Mouse (Mus musculus) T-helper 17 cell (primary cell): ENCODE data around the gene Slc6a6.

Experiments
- in situ Hi-C, 2 experiments: fragments of 300-600 bp; cut with MboI, MseI; formaldehyde crosslinking; loops; 1 replicate in 1 of 2; 2 replicates in 1 of 2; pipeline ENCODE4 v1.15.1; 2025; ENCODE audit warnings: high pct_unique_total_duplicates in 2 of 2

The Slc6a6 gene

DNA sequence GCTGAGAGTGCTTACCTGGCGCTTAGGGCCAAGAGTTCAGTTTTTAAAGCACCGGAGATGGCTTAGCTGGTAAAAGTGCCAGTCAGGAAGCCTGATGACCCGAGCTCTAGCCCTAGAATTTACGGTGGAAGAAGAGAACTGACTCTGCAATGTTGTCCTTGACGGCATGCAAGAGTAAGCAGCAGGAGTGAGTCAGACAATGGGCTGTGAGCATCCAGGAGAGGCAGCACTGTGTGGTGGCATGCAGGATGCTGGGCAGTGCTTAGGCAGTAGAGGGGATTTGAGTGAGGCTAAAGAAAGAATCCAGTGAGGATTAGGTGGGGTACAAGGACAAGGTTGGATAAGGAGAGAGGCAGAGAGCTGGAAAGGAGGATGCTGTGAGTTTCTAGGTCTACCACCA is 15.6 kb upstream of the Slc6a6 start:
- in situ Hi-C loops, result loop anchor here in 1 of 2 experiments (10.0 kb wide), 1 partner anchor 747 kb away; no protein-coding TSS in a partner anchor

GRCm38 (mm10) chr6:91669270-91669669 is 14.6 kb upstream of the Slc6a6 start:
- in situ Hi-C loops, result loop anchor here in 1 of 2 experiments (10.0 kb wide), 1 partner anchor 746 kb away; no protein-coding TSS in a partner anchor

- in situ Hi-C loops, result loop anchor here in 1 of 2 experiments (5.0 kb wide), 2 partner anchors 72 to 88 kb away; no protein-coding TSS in a partner anchor
These were observed 13.6 kb upstream of the Slc6a6 start for GRCm38 (mm10) chr6:91670224-91670623.

DNA sequence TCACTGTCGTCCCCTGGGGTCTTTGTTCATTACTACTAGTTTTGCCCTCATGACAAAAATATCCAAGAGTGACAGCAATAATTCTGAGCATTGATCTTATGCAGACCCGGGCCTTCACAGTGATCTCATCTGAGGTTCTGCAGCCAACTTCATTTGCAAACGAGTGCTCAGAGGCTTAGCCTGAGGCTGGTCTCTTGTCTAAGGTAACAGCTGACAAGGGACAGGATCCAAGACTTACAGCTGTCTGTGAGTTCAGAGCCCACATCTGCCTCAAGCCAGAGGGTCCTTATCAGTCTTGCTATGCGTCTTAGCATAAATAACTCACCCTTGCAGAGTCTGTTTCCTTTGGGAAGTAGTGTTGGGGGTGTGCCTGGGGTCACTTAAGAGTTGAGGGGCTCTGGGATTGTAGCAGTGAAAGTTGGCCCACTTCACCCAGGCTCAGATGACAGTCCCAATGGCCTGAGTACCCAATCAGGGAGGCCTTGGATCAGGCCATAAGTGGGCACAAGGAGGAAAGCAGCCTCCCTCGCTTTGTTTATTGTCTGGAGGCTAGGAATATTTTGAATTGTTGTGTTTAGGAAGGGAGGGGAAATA is 9.0 kb upstream of the Slc6a6 start:
- in situ Hi-C loops, result loop anchor here in 1 of 2 experiments (5.0 kb wide), 2 partner anchors 67 to 93 kb away; no protein-coding TSS in a partner anchor

- in situ Hi-C loops, result no loop called here
These were observed 5.3 kb upstream of the Slc6a6 start for GRCm38 (mm10) chr6:91678506-91679094.

DNA sequence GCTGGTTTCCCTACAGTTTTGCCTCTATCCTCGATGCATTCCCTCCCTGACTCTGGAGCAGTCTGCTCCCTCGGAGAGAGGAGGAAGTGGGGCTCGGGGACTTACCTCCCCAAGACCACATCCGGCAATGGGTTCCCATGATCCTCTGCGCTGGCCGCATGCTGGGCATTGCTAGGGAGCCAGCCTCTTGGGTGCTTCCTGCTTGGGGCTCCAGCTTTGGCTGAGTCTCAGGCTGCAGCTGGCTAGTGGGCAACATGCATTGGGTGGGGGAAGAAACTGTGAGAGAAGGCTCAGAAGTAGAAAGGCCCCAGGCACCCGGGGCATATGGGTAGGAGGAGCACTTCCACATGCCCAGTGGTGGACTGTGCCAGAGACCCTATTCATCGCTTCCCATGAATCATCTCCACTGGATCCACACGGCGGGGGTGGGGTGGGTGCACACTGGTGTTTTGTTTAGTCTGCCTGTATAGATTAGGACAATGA is 4.7 kb upstream of the Slc6a6 start:
- in situ Hi-C loops, result no loop called here

DNA sequence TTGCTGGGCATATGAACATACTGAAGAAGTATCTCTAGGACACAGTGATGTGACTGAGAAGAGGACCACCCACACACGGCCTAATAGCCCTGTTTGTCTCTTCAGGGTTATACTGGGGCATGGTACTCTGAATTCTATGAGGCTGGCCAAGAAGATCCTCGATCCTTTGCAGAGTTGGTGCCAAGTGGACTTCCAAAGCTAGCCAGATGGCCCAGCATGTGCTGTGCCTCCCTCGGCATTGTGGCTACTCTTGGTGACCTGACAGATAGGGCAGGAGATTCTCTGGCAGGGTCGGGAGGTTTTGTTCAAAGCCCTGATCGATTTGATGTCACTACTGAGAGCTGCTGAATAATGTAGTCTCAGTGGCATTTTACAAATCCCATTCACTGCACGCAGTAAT is 4.1 kb upstream of the Slc6a6 start:
- in situ Hi-C loops, result loop anchor here in 1 of 2 experiments (10.0 kb wide), 1 partner anchor 565 kb away; the partner anchor contains the start of gene Nup210

- in situ Hi-C loops, result loop anchor here in 1 of 2 experiments (10.0 kb wide), 1 partner anchor 567 kb away; the partner anchor contains the start of gene Nup210
These were observed 2.0 kb upstream of the Slc6a6 start for GRCm38 (mm10) chr6:91681841-91682240.

- in situ Hi-C loops, result loop anchor here in 1 of 2 experiments (10.0 kb wide), 1 partner anchor 568 kb away; the partner anchor contains the start of gene Nup210
These were observed 732 bp upstream of the Slc6a6 start for GRCm38 (mm10) chr6:91683121-91683520.

DNA sequence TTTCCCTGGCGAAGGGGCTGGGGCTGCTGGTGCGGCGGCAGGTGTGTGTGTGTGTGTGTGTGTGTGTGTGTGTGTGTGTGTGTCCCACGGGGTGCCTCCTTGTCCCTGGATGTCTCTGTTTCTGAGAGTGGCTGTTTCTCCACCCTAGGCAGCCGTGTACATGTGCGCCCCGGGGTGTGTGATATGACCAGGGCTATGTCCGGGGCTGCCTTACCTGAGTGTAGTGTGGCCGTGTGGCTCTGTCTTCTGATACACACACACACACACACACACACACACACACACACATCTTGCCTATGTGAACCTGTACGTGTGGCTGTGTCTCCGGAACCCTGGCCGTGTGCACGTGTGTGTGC is 599 bp downstream of the Slc6a6 start:
- in situ Hi-C loops, result loop anchor here in 1 of 2 experiments (10.0 kb wide), 1 partner anchor 570 kb away; the partner anchor contains the start of gene Nup210

DNA sequence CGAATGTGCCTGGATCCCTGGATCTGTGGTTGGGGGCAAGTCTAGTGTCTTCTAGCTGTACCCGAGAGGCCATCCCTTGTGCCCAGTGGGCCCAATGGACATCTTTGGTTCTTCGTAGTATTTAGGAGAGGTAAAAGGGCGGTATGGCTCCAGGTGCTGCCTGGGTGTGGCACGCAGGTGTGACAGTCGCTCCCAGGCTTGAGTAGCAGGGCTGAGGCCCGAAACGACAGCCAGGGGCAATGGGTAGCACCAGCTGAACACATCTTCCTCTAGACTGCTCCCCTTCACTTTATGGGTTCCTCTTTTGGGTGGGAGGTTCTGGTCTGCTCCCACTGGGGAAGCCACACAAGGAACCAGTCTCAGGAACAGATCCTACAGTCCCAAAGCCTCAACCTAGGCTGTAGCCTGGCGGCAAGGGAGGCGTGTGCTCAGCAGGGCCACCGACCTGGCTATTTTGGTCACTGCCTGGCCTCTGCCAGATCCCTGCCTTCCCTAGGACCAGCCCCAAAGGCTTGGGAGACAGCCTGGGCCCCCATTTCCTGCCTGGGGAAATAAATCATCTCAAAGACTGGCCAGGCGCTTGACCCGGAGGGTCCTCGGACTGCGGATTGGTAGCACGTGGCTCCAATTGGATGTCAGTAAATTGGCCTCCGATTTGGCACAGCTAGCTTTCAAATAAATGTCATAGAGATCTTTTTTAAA is 1.1 kb downstream of the Slc6a6 start:
- in situ Hi-C loops, result loop anchor here in 1 of 2 experiments (10.0 kb wide), 1 partner anchor 570 kb away; the partner anchor contains the start of gene Nup210

DNA sequence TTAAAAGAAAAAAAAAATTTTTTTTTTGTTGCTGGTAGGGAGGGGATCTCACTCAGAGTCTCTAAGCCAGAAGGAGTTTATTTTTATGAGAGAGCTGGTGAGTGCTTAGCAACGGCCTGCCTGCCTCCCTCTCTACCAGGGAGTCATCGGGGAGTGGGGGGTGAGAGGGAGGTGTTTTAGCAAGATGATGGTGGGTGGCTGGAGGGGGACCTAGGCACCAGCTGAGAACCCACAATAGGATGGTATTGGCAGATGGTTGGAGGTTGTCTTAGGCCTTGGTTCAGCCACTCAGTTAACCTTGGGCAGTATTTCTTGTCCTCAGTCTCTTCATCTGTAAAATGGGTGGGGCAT is 1.7 kb downstream of the Slc6a6 start:
- in situ Hi-C loops, result loop anchor here in 1 of 2 experiments (10.0 kb wide), 1 partner anchor 571 kb away; the partner anchor contains the start of gene Nup210

DNA sequence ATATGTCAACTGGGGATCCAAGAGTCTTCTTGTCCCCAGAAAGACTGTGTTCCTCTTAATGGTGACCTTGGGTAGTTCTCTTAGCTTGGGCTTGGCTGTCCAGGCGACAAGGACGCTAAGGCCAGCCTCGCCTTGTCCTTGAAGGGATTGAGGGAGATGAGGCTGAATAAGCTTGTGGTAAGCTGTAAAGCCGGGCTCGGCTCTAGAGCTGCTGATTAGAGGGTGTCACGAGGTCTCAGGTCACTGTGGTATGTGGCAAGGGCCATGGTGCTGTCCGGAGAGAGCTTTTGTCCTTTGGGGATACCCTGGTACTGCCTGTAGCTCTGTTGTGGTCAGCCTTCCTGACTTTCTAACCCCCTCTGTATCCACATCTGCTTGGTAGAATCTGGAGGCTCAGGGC is 2.0 kb downstream of the Slc6a6 start:
- in situ Hi-C loops, result loop anchor here in 1 of 2 experiments (10.0 kb wide), 1 partner anchor 571 kb away; the partner anchor contains the start of gene Nup210

- in situ Hi-C loops, result loop anchor here in 1 of 2 experiments (10.0 kb wide), 1 partner anchor 572 kb away; the partner anchor contains the start of gene Nup210
These were observed 2.7 kb downstream of the Slc6a6 start for GRCm38 (mm10) chr6:91686597-91686996.

- in situ Hi-C loops, result loop anchor here in 1 of 2 experiments (10.0 kb wide), 1 partner anchor 573 kb away; the partner anchor contains the start of gene Nup210
These were observed 4.2 kb downstream of the Slc6a6 start for GRCm38 (mm10) chr6:91688021-91688420.

GRCm38 (mm10) chr6:91689231-91689630 is 5.4 kb downstream of the Slc6a6 start:
- in situ Hi-C loops, result loop anchor here in 1 of 2 experiments (10.0 kb wide), 1 partner anchor 574 kb away; the partner anchor contains the start of gene Nup210

GRCm38 (mm10) chr6:91690222-91690621 is 6.4 kb downstream of the Slc6a6 start:
- in situ Hi-C loops, result loop anchor here in 1 of 2 experiments (5.0 kb wide), 1 partner anchor 208 kb away; no protein-coding TSS in a partner anchor

DNA sequence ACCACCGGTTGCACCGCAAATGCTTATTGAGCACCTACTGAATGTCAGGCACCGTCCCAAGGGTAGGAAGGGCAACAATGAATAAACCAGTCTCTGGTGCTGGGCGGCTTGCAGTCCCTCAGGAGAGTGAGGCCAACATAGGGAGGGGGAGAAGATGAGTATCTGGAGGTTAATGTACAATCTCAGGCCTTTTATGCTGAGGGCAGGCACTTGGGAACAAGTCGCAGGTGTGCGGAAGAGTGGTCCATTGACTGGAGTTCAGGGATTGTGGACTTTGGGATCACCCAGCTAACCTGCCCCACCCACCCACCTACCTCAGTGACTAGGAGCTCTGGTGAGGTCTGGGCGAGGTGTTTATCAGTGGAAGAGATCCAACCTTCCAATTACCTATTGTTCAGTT is 6.8 kb downstream of the Slc6a6 start:
- in situ Hi-C loops, result loop anchor here in 1 of 2 experiments (5.0 kb wide), 1 partner anchor 208 kb away; no protein-coding TSS in a partner anchor

- in situ Hi-C loops, result loop anchor here in 1 of 2 experiments (5.0 kb wide), 1 partner anchor 209 kb away; no protein-coding TSS in a partner anchor
These were observed 7.7 kb downstream of the Slc6a6 start for GRCm38 (mm10) chr6:91691576-91691975.

DNA sequence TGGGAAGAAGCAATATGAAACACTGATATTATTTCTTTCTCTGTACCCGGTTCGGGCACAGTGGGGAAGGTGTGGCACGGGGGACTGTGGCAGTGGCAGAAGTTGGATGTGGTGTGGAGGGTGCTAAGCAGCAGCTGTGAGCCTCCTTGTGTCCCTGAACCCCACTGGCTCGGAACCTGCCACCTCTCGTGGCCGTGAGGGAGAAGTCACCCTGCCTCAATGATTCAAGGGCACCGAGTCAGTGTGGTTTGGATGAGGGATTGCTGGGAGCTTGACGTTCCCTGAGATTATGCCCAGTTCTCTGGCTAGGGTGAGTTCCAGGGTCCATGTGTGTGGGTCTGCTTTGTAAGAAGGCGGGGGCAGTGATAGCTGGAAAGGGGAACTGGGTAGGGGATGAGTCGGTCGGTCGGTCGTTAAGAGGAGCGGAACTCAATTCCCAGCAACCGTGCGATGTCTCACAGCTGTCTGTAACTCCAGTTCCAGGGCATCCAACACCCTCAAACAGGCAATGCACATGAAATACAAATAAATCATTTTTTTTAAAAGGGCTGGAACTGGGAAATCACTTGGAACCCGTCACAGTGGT is 9.5 kb downstream of the Slc6a6 start:
- in situ Hi-C loops, result loop anchor here in 1 of 2 experiments (5.0 kb wide), 1 partner anchor 211 kb away; no protein-coding TSS in a partner anchor

DNA sequence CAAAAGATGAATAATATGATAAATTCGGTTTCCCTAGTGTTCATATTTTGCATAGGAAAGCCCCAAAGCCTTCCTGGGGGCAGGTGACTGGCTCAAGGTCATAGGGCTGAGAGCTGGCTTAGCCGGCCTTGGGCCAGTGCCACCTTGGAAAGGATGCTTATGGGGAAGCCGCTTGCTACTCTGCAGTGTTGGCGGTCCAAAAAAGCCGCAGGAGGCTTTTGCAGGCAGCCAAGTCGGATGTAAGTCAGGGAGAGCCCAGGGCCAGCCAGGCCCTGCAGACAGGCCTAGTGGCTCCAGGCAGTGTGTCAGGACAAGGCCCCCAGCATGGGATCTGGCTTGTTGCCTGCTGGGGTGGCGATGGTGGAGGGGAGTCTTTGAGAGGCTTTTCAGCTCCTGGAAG is 10.8 kb downstream of the Slc6a6 start:
- in situ Hi-C loops, result loop anchor here in 1 of 2 experiments (5.0 kb wide), 1 partner anchor 212 kb away; no protein-coding TSS in a partner anchor
